Mouse (Mus musculus): ENCODE measurements at regions not wholly inside any gene's neighbourhood (a gene's known extent, or its start where the extent isn't known, plus 50 kb on each side); places are given as distances from the start of the nearest gene placed in this dataset.

DNA sequence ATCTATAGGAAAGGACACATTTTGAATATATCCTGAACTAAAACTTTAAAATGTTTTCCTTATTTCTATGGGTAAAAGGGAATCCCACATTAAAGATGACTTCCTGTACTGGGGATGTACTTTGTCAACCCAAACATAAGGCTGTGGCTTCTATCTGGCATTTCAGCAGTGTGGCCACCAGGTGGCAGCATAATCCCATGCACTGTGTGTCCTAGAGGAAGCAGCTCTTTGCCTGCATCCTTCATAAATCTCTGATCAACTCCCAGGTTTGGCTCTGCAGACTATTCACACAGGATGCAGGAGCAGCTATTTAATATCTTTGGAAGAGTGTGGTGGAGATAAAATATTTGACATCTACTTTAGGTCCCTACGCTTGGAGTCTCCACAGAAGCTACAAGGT, 59.1 kb downstream of the Bmp15 start:
- DNase-seq (ENCODE audit: low spot score): peak; percentile 29

DNA sequence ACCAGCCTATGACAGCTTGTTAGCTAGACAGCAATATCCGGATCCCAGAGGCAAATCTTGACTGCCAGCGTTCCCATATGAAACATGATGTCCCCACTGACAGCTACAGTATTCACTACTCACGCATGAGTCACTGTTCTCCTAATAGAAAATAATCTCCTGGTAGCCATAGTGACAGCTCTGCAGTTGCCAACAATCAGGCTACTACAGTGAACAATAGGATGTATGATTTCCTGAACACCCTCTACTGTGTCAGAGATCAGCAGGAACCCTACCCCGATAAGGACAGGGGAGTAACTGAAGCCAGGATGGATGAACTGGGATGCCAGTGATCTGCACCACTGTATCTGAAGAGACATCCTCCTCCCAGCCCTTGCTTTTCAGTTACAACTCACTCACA, 62.0 kb downstream of the Bmp15 start:
- no peak for DNase-seq (ENCODE audit: low spot score)

DNA sequence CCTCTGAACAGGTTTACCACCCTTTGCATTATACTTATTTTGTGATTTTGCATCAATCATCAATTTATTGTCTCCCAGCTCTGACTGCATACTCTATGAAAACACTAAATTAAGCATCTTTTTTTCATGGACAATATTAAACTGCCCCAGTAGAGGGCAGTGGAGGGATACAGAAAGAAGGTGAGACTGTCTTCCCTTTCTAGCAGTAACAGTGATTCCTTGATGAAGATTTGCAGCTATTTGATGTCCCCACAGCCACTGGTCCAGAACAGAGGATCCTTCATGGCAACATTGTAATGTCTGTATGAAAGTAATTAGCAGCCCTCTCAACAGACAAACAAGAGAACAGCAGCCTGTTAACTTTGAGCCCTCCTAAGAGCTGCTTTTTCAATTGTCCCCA, 66.5 kb downstream of the Bmp15 start:
- DNase-seq (ENCODE audit: low spot score): no peak

DNA sequence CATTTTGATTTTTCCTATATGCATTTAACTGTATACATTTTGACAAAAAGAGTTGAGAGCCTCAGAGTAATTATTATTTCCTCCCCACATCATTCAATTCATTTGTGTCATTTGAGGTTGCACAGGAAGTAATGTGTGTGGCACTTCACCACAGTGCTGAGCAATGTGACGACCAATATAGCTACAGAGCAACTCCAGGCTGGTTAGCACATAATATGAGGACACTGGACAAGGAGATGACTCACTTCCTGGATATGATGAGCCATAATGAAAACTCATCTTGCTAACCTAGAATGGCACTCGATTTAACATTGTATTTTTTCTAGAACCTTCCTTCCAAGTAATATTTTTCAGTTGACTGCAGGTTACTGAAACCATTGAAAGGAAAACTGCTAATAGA, 67.6 kb downstream of the Bmp15 start:
- DNase-seq (ENCODE audit: low spot score): no peak
